Mouse (Mus musculus) megakaryocyte, embryonic 14.5 days (primary cell): ENCODE data around the gene Pabpn1.

Experiments used
- FLI1 ChIP-seq: IDR thresholded peaks from 2 replicates; pipeline ENCODE4 v1.6.1; 2012; ENCODE audit warnings: low read length, inconsistent platforms, mixed read lengths
- GATA1 ChIP-seq: IDR thresholded peaks from 3 replicates; pipeline ENCODE4 v1.6.1; 2012; ENCODE audit warnings: mixed read lengths, low read length, inconsistent platforms, borderline replicate concordance

DNA sequence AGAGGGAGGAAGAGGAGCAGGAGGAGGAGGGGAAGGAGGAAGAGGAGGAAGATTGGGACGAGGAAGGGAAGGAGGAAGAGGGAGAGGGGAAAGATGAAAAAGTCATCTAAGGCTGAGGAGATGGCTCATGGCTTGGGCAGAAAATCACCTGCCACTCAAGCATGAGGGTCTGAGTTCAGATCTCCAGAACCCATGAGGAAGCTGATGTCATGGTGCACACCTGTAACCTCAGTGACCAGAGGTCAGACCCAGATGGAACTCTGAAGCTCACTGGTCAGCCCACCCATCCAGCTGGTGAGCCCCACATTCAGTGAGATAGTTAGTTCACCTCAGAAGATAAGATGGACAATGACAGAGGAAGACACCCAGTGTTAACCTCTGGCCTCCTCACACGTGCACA lies 52.6 kb downstream of the Pabpn1 start:
- TF ChIP-seq GATA1 (no peak), FLI1 (no peak)
